ENCODE assay signal across 16 mouse cellular contexts in the genomic region with DNA sequence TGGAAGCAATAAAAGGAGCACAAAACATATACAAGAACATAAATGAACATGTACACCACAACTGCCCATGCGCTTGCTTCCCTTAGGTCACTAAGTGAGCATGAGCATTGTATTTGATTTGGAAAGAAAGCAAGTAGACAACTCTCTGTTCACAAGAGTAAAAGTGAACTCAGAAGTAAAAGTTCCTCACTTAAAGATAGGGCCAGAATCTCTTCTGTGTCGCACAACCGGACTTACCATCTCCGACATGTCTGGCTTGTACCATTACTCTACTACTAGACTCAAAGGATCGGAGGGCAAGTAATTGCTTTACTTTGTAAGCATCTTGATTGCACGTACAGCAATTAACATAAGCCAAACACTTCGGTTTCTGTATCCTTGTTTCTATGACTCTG.
"Had no signal": no experiment of that assay in that cellular context is flagged by ENCODE, and none has a peak within 500 bp of the region (broad histone marks: within the 10 kb centered on the region; RNA-seq: fewer than 3 reads in every experiment).

No protein-coding gene starts in this region.

- H3K9ac ChIP-seq: liver, embryonic 14.5 days; lung, embryonic 14.5 days; midbrain, embryonic 12.5 days; midbrain, embryonic 15.5 days; neural tube, embryonic 12.5 days; stomach, embryonic 15.5 days had no signal

- H3K4me2 ChIP-seq: lung, embryonic 14.5 days; midbrain, embryonic 12.5 days; midbrain, embryonic 15.5 days; neural tube, embryonic 12.5 days; stomach, embryonic 15.5 days had no signal

- H3K27ac ChIP-seq: liver, embryonic 14.5 days; macrophage; midbrain, embryonic 12.5 days; midbrain, embryonic 15.5 days; neural tube, embryonic 12.5 days; stomach, embryonic 15.5 days; stomach, postnatal 0 days had no signal

- H3K4me3 ChIP-seq: megakaryocyte, embryonic 14.5 days; midbrain, embryonic 12.5 days; midbrain, embryonic 15.5 days; neural tube, embryonic 12.5 days; stomach, embryonic 15.5 days had no signal

- H3K9me3 ChIP-seq: megakaryocyte, embryonic 14.5 days; midbrain, embryonic 12.5 days; midbrain, embryonic 15.5 days; neural tube, embryonic 12.5 days; stomach, embryonic 15.5 days had no signal

- DNase-seq: lung, adult 18-20 months; lung, embryonic 14.5 days; lung, postnatal 14 days; lung, postnatal 36 days; right cerebral cortex, postnatal 14 days; thymus, adult 2 months; thymus, postnatal 25 days; thymus, postnatal 4 days had no signal

- ATAC-seq: midbrain, embryonic 15.5 days had no signal

- H3K27me3 ChIP-seq: megakaryocyte, embryonic 14.5 days; midbrain, embryonic 12.5 days; midbrain, embryonic 15.5 days; neural tube, embryonic 12.5 days; stomach, embryonic 15.5 days had no signal

- H3K36me3 ChIP-seq: midbrain, embryonic 12.5 days; midbrain, embryonic 15.5 days; neural tube, embryonic 12.5 days; stomach, embryonic 15.5 days had no signal
